Mouse (Mus musculus) embryonic facial prominence, embryonic 13.5 days (tissue): Measurements from ENCODE around the gene Erf. TPM values are rescaled to one million over a fixed set of nuclear protein-coding genes. Genes with fewer than 3 reads are reported as not detected.
A peak's percentile ranks its signal among the peaks of the same experiment; 100 is the strongest.

Experiments used
- ATAC-seq: fragments of 200-750 bp; cut with Nextera tagmentation; 2 replicates; pipeline ENCODE4 v1.8.0; 2017; ENCODE audit warnings: low read depth; ENCODE audit not compliant: insufficient number of reproducible peaks, insufficient read depth, low FRiP score, low TSS enrichment
- H3K27ac ChIP-seq: fragments of 300-500 bp; sonication (generic); 2 replicates; pipeline ENCODE4 v1.5.1; 2015; ENCODE audit warnings: moderate library complexity, mild to moderate bottlenecking, inconsistent platforms
- H3K27me3 ChIP-seq: fragments of 300-500 bp; sonication (generic); 2 replicates; pipeline ENCODE4 v1.6.1; 2015; ENCODE audit warnings: mild to moderate bottlenecking, inconsistent platforms
- H3K36me3 ChIP-seq: fragments of 300-500 bp; sonication (generic); 2 replicates; pipeline ENCODE4 v1.6.1; 2015; ENCODE audit warnings: mild to moderate bottlenecking, inconsistent platforms
- H3K4me1 ChIP-seq: fragments of 300-500 bp; sonication (generic); 2 replicates; pipeline ENCODE4 v1.6.1; 2015; ENCODE audit warnings: inconsistent platforms
- H3K4me2 ChIP-seq: fragments of 300-500 bp; sonication (generic); 2 replicates; pipeline ENCODE4 v1.6.1; 2015; ENCODE audit warnings: moderate library complexity, mild to moderate bottlenecking, inconsistent platforms
- H3K4me3 ChIP-seq: fragments of 300-500 bp; sonication (generic); 2 replicates; pipeline ENCODE4 v1.5.1; 2015; ENCODE audit warnings: mild to moderate bottlenecking, inconsistent platforms
- H3K9ac ChIP-seq: fragments of 300-500 bp; sonication (generic); 2 replicates; pipeline ENCODE4 v1.6.1; 2015; ENCODE audit warnings: mild to moderate bottlenecking, inconsistent platforms
- H3K9me3 ChIP-seq: fragments of 300-500 bp; sonication (generic); 2 replicates; pipeline ENCODE4 v1.6.1; 2016; ENCODE audit warnings: inconsistent platforms
- WGBS: fragments of 180-500 bp; shearing (Covaris S2); methylation state at CpG from one replicate; pipeline ENCODE4 v1.1.7; 2015; ENCODE audit warnings: mixed read lengths; 5-methylcytosine and 5-hydroxymethylcytosine counted together
- polyA plus RNA-seq: library from polyadenylated mRNA; unstranded; fragments of >200 nt; fragmentation: Nextera tagmentation; extraction: Ambion mirVana; gene quantifications from 2 replicates; pipeline ENCODE4 v1.2.1, GENCODE M21; 2015

Erf gene
- polyA plus RNA-seq, 1 experiment from 2014 or later, result 25.3 TPM

DNA sequence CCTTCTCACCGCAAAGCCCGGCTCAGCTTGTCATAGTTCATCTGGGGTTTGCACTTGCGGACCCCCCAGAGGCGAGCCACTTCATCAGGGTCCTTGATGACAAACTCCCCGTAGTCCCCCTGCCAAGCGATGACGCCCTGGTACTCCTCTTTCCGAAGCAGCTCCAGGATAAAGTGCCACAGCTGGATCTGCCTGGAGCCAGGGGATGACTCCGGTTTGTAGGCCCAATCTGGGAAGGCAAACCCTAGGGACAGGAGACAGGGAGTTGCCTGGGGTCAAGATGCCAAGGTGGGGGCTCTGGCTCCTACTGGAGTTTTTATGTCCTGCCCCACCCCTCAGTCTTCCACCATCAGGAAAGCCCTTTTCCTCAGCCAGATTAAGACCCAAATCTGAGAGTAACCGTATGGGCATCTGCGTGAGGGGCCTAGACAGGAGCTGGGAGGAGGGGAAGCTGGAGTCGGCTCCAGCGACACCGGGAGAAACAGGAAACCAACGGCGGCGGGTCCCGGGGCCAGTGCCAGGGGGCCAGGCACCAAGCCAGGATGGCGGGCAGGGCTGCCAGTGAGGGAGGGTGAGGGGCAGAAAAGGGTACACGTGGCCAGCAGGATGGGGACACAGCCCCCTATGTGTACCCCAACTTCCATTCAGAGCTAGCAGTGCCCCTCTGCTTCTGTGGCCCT is 4.3 kb downstream of the Erf start:
- Histone ChIP-seq H3K4me2 (peak overlapping the region; percentile 98), H3K27ac (peak overlapping the region; percentile 99), H3K27me3 (no peaks in the 10 kb centered on the region), H3K9ac (peak overlapping the region; percentile 98), H3K4me3 (peak overlapping the region; percentile 93), H3K36me3 (peaks cover 47% of the 10 kb centered on the region), H3K4me1 (peaks cover 51% of the 10 kb centered on the region), H3K9me3 (no peaks in the 10 kb centered on the region)
- 39% methylated on average over 20 of the region's 20 CpGs for WGBS
- no peak for ATAC-seq

GRCm38 (mm10) chr7:25244562-25245369 is 5.8 kb downstream of the Erf start:
- WGBS, result 89% methylated on average over 30 of the region's 30 CpGs
- no peak for ATAC-seq
- H3K9ac ChIP-seq, result peak overlapping the region; percentile 27; the same call in 1 of the 2 replicates
- no peak overlapping the region; the same call in 1 of the 2 replicates for H3K4me3 ChIP-seq
- peaks cover 53% of the 10 kb centered on the region for H3K4me1 ChIP-seq
- H3K9me3 ChIP-seq, result no peaks in the 10 kb centered on the region
- H3K4me2 ChIP-seq, result no peak overlapping the region
- H3K27me3 ChIP-seq, result no peaks in the 10 kb centered on the region
- H3K36me3 ChIP-seq, result peaks cover 54% of the 10 kb centered on the region
- H3K27ac ChIP-seq, result peak overlapping the region; percentile 99; the same call in 1 of the 2 replicates

DNA sequence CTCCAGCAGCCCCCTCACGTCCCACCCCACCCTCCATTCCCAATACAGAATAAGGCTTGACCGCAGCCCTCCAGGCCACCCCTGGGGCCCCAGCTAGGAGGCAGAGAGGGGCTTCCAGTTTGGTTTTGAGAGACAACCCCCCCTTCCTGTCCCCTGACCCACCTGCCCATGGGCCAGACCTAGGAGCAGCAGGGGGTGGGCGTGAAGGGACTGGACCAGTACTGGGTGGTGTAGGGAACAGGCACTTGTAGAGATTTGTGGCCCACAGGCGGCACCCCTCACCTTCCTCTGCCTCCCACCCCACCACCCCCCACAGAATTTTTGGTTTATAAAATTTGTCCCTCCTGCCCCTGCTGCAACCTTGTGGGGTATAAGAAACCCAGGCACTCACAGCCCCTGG is 7.2 kb downstream of the Erf start:
- H3K4me3 ChIP-seq, result no peak overlapping the region
- peaks cover 54% of the 10 kb centered on the region for H3K36me3 ChIP-seq
- H3K4me1 ChIP-seq, result peaks cover 64% of the 10 kb centered on the region
- no peaks in the 10 kb centered on the region for H3K9me3 ChIP-seq
- no peak overlapping the region for H3K4me2 ChIP-seq
- 95% methylated on average over 4 of the region's 4 CpGs for WGBS
- H3K27me3 ChIP-seq, result no peaks in the 10 kb centered on the region
- H3K27ac ChIP-seq, result 0 out of 2 replicates have a peak overlapping the region, but pooled peaks have one; percentile 7
- H3K9ac ChIP-seq, result 0 out of 2 replicates have a peak overlapping the region, but pooled peaks have one; percentile 21
- ATAC-seq, result no peak

DNA sequence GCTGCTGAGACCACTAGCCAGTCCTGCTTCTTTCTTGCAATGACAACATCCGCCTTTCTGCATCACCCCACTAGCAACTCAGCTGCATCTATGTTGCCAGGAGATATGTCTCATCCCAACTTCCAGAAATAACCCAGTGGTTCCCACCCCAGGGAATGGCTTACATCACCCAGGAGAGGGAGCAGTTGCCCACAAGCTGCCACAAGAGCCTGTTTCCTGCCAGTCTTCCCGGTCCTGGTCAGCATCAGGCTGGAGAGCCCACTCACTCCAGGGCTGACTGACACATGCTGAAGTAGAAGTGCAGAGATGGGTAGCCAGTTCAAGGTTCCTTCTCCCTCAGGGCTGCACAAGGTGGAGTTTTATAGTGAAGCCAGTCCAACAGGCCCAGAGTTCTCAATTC is 9.5 kb downstream of the Erf start:
- Histone ChIP-seq H3K9me3 (no peaks in the 10 kb centered on the region), H3K27ac (peak overlapping the region; percentile 64), H3K4me1 (peaks cover 50% of the 10 kb centered on the region), H3K4me3 (no peak overlapping the region), H3K9ac (peak overlapping the region; percentile 49; the same call in 1 of the 2 replicates), H3K36me3 (peaks cover 52% of the 10 kb centered on the region), H3K27me3 (no peaks in the 10 kb centered on the region), H3K4me2 (no peak overlapping the region)
- no peak for ATAC-seq
- WGBS, result 40% methylated on average over 2 of the region's 2 CpGs

DNA sequence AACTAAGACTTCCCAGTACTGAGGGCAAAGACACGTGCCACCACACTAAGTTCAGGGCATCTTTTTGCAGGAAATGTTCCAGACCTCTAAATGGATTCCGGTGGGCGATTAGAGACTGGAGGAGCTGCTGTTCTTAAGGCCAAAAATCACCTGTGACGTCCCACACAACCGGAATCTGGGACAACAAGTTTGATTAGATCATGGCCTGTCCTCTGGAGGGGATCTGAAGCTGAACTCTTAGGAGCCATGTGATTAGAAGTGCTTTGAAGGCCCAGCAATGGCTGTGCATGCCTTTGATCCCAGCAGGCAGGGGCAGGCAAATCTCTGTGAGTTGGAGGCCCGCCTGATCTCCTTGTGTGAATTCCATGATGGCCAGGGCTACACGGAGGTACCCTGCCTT is 9.9 kb downstream of the Erf start:
- no peak for ATAC-seq
- no peaks in the 10 kb centered on the region for H3K9me3 ChIP-seq
- no peaks in the 10 kb centered on the region for H3K27me3 ChIP-seq
- no peak overlapping the region for H3K4me3 ChIP-seq
- H3K4me2 ChIP-seq, result no peak overlapping the region
- H3K27ac ChIP-seq, result peak overlapping the region; percentile 28; the same call in 1 of the 2 replicates
- 62% methylated on average over 7 of the region's 7 CpGs for WGBS
- peaks cover 50% of the 10 kb centered on the region for H3K4me1 ChIP-seq
- H3K9ac ChIP-seq, result no peak overlapping the region
- peaks cover 50% of the 10 kb centered on the region for H3K36me3 ChIP-seq

GRCm38 (mm10) chr7:25238829-25239623 is 11.5 kb downstream of the Erf start:
- Histone ChIP-seq H3K4me3 (peak overlapping the region; percentile 92), H3K27me3 (no peaks in the 10 kb centered on the region), H3K27ac (peak overlapping the region; percentile 84), H3K4me1 (peaks cover 42% of the 10 kb centered on the region), H3K4me2 (peak overlapping the region; percentile 73), H3K36me3 (peaks cover 50% of the 10 kb centered on the region), H3K9me3 (no peaks in the 10 kb centered on the region), H3K9ac (peak overlapping the region; percentile 99)
- ATAC-seq, result peak; percentile 39; the same call in 1 of the 2 replicates
- 2% methylated on average over 30 of the region's 30 CpGs for WGBS

DNA sequence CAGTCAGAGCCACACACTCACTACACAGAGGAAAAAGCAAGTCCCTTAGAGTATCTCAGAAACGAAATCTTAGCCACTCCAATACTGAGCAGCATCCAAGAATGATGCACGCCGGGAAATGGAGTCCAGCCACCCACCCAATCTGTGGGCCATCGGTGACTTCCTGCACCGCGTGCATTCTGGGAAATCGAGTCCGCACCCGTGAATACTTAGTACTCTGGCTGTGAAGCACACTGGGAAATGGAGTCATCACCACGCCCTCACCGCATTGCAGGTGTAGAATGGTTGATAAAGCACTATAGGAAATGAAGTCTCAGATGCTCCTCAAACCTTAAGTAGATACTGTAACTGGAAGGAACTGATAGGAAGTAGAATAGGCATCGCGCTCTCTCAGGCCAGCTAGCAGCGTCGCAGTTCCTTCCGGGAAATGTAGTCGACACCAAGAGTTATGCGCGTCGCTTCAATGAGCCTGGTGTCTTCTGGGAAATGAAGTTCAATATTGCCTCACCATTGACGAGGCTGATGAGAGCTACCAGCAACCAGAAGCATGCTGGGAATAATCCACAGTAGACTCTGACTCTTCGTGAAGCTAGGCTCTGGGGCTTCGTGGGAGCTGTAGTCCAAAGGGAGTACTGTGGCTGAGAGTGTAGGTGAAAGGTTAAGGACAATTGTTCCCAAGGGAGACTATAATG is 12.4 kb downstream of the Erf start:
- peak overlapping the region; percentile 73 for H3K4me2 ChIP-seq
- H3K4me1 ChIP-seq, result peaks cover 42% of the 10 kb centered on the region
- under 1% methylated on average over 23 of the region's 23 CpGs for WGBS
- peak; percentile 90 for ATAC-seq
- no peaks in the 10 kb centered on the region for H3K27me3 ChIP-seq
- H3K4me3 ChIP-seq, result peak overlapping the region; percentile 92
- H3K9me3 ChIP-seq, result no peaks in the 10 kb centered on the region
- H3K27ac ChIP-seq, result peak overlapping the region; percentile 84
- H3K9ac ChIP-seq, result peak overlapping the region; percentile 99
- peaks cover 52% of the 10 kb centered on the region for H3K36me3 ChIP-seq

- Histone ChIP-seq H3K27ac (peak within 1 kb of the TSS; percentile 84), H3K9me3 (no peaks in the 10 kb centered on the region), H3K9ac (peak within 1 kb of the TSS; percentile 99), H3K4me3 (peak within 1 kb of the TSS; percentile 92), H3K27me3 (no peaks in the 10 kb centered on the region), H3K4me1 (peaks cover 42% of the 10 kb centered on the region), H3K4me2 (peak within 1 kb of the TSS; percentile 73), H3K36me3 (peaks cover 52% of the 10 kb centered on the region)
- peak; percentile 84 for ATAC-seq
- under 1% methylated on average over 76 of the region's 76 CpGs for WGBS
These were observed 13.1 kb downstream of the Erf start, which contains the start of gene Gsk3a for GRCm38 (mm10) chr7:25237249-25238014. TSS of gene Gsk3a (minus strand) at chr7:25237851.

DNA sequence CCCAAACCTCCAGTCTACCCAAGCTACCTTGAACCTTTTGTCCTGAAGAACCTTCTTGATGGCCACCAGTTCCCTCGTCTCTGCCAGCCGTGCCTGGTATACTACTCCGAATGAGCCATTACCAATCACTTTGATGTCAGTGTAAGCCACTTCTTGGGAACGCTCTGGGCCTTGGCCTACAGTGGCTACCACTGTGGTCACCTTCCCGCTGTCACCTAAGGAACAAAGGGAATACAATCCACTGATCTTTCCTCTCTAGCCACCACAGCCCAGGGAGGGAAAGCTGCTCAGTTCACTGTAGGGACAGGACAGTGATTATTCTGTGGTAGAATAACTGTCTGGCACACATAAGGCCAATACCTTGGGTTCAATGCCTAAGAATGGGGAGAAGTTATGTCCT is 15.0 kb downstream of the Erf start:
- H3K27ac ChIP-seq, result no peak overlapping the region
- H3K36me3 ChIP-seq, result peaks cover 53% of the 10 kb centered on the region
- peaks cover 37% of the 10 kb centered on the region for H3K4me1 ChIP-seq
- no peak overlapping the region for H3K4me3 ChIP-seq
- ATAC-seq, result no peak
- H3K27me3 ChIP-seq, result no peaks in the 10 kb centered on the region
- WGBS, result 93% methylated on average over 5 of the region's 5 CpGs
- H3K4me2 ChIP-seq, result 0 out of 2 replicates have a peak overlapping the region, but pooled peaks have one; percentile 73
- peak overlapping the region; percentile 99 for H3K9ac ChIP-seq
- no peaks in the 10 kb centered on the region for H3K9me3 ChIP-seq

DNA sequence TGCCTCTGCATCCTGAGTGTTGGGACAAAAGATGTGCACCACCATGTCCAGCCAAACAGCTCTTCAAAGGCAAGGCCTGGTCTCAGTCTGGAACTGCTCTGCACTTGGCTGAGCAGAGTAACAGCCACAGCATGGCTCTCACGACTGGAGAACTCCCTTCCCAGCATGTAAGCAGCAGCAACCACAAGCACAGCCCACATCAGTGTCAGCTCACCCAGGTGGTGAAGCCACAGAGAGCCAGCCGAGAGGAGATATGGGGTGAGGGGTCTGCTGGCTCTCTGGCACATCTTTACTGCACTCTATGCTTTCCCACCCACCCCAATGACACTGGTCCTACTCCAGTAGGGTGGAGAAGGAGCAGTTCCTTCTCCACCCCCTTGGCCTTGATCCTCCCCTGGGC is 17.5 kb downstream of the Erf start:
- no peak for ATAC-seq
- 79% methylated on average over 2 of the region's 2 CpGs for WGBS
- Histone ChIP-seq H3K27me3 (no peaks in the 10 kb centered on the region), H3K9ac (no peak overlapping the region), H3K4me2 (no peak overlapping the region), H3K4me1 (peaks cover 22% of the 10 kb centered on the region), H3K4me3 (no peak overlapping the region), H3K9me3 (no peaks in the 10 kb centered on the region), H3K36me3 (peaks cover 76% of the 10 kb centered on the region), H3K27ac (no peak overlapping the region)
